Mouse (Mus musculus) kidney, embryonic 14.5 days (tissue): ENCODE results near the gene Cep95. TPM values are rescaled to one million over a fixed set of nuclear protein-coding genes. Genes with fewer than 3 reads are reported as not detected.

Experiments used
- ATAC-seq: fragments of 200-750 bp; cut with Nextera tagmentation; 2 replicates; pipeline ENCODE4 v1.8.0; 2017; ENCODE audit warnings: moderate number of reproducible peaks, mild to moderate bottlenecking, moderate TSS enrichment, moderate library complexity; ENCODE audit not compliant: low FRiP score, low TSS enrichment
- H3K27ac ChIP-seq: fragments of 300-500 bp; sonication (generic); 2 replicates; pipeline ENCODE4 v1.5.1; 2014; ENCODE audit warnings: low read depth, mild to moderate bottlenecking, low read length, moderate library complexity, mixed read lengths
- H3K27me3 ChIP-seq: fragments of 300-500 bp; sonication (generic); 2 replicates; pipeline ENCODE4 v1.6.1; 2014; ENCODE audit warnings: mild to moderate bottlenecking, low read length; ENCODE audit not compliant: control insufficient read depth, insufficient read depth
- H3K36me3 ChIP-seq: fragments of 300-500 bp; sonication (generic); 2 replicates; pipeline ENCODE4 v1.6.1; 2014; ENCODE audit warnings: low read length, mixed read lengths; ENCODE audit not compliant: control insufficient read depth, insufficient read depth
- H3K4me1 ChIP-seq: fragments of 300-500 bp; sonication (generic); 2 replicates; pipeline ENCODE4 v1.6.1; 2014; ENCODE audit warnings: low read length, mixed read lengths; ENCODE audit not compliant: control insufficient read depth, insufficient read depth
- H3K4me2 ChIP-seq: fragments of 300-500 bp; sonication (generic); replicated peaks from 2 replicates; pipeline ENCODE4 v1.6.1; 2014; ENCODE audit warnings: low read depth, mild to moderate bottlenecking, low read length
- H3K4me3 ChIP-seq: fragments of 300-500 bp; sonication (generic); 2 replicates; pipeline ENCODE4 v1.5.1; 2014; ENCODE audit warnings: mild to moderate bottlenecking, low read length
- H3K9ac ChIP-seq: fragments of 300-500 bp; sonication (generic); 2 replicates; pipeline ENCODE4 v1.6.1; 2014; ENCODE audit warnings: low read depth, mild to moderate bottlenecking, low read length, moderate library complexity
- H3K9me3 ChIP-seq: fragments of 300-500 bp; sonication (generic); 2 replicates; pipeline ENCODE4 v1.6.1; 2016; ENCODE audit warnings: low read length; ENCODE audit not compliant: control insufficient read depth
- WGBS: fragments of 180-500 bp; shearing (Covaris S2); extraction: QIAGEN DNeasy Blood & Tissue Kit; methylation state at CpG from one replicate; pipeline ENCODE4 v1.1.7; 2014; 5-methylcytosine and 5-hydroxymethylcytosine counted together
- polyA plus RNA-seq: library from polyadenylated mRNA; unstranded; fragments of >200 nt; fragmentation: Nextera tagmentation; extraction: Ambion mirVana; gene quantifications from 2 replicates; pipeline ENCODE4 v1.2.1, GENCODE M21; 2014

Gene Cep95
- polyA plus RNA-seq, 1 experiment from 2014 or later: 21.3 TPM

- H3K27me3 ChIP-seq: no peaks in the 10 kb centered on the region
- H3K4me2 ChIP-seq: no peak overlapping the region
- no peak overlapping the region for H3K4me3 ChIP-seq
- no peaks in the 10 kb centered on the region for H3K9me3 ChIP-seq
- 0 out of 2 replicates have a peak, but pooled peaks cover 2% of the 10 kb centered on the region for H3K4me1 ChIP-seq
- peaks cover 90% of the 10 kb centered on the region for H3K36me3 ChIP-seq
- WGBS: 95% methylated on average over 2 of the region's 2 CpGs
- no peak for ATAC-seq
- H3K27ac ChIP-seq: no peak overlapping the region
- no peak overlapping the region for H3K9ac ChIP-seq
Observed at GRCm38 (mm10) chr11:106815331-106815730, 26.3 kb downstream of the Cep95 start.

- Histone ChIP-seq H3K27me3 (no peaks in the 10 kb centered on the region), H3K9me3 (no peaks in the 10 kb centered on the region), H3K9ac (no peak overlapping the region), H3K36me3 (peaks cover 91% of the 10 kb centered on the region), H3K27ac (no peak overlapping the region), H3K4me2 (no peak overlapping the region), H3K4me1 (0 out of 2 replicates have a peak, but pooled peaks cover 2% of the 10 kb centered on the region), H3K4me3 (no peak overlapping the region)
- WGBS: 80% methylated on average over 2 of the region's 2 CpGs
- no peak for ATAC-seq
Observed at GRCm38 (mm10) chr11:106815761-106816160, 26.7 kb downstream of the Cep95 start.

- Histone ChIP-seq H3K27me3 (no peaks in the 10 kb centered on the region), H3K27ac (no peak overlapping the region), H3K4me1 (0 out of 2 replicates have a peak, but pooled peaks cover 2% of the 10 kb centered on the region), H3K36me3 (peaks cover 91% of the 10 kb centered on the region), H3K9me3 (no peaks in the 10 kb centered on the region), H3K4me3 (no peak overlapping the region), H3K9ac (no peak overlapping the region), H3K4me2 (no peak overlapping the region)
- 0 out of 2 replicates have a peak, but pooled peaks have one; percentile 62 for ATAC-seq
- 73% methylated on average over 7 of the region's 7 CpGs for WGBS
Observed at GRCm38 (mm10) chr11:106816316-106816715, 27.3 kb downstream of the Cep95 start.

GRCm38 (mm10) chr11:106817156-106817555 is 28.1 kb downstream of the Cep95 start:
- Histone ChIP-seq H3K4me3 (no peak overlapping the region), H3K9me3 (no peaks in the 10 kb centered on the region), H3K4me2 (no peak overlapping the region), H3K36me3 (peaks cover 86% of the 10 kb centered on the region), H3K27me3 (no peaks in the 10 kb centered on the region), H3K27ac (no peak overlapping the region), H3K9ac (no peak overlapping the region), H3K4me1 (0 out of 2 replicates have a peak, but pooled peaks cover 2% of the 10 kb centered on the region)
- ATAC-seq: no peak
- WGBS: 90% methylated on average over 3 of the region's 3 CpGs

GRCm38 (mm10) chr11:106817808-106818207 is 28.8 kb downstream of the Cep95 start:
- Histone ChIP-seq H3K27ac (no peak overlapping the region), H3K27me3 (no peaks in the 10 kb centered on the region), H3K9me3 (no peaks in the 10 kb centered on the region), H3K4me1 (0 out of 2 replicates have a peak, but pooled peaks cover 2% of the 10 kb centered on the region), H3K9ac (no peak overlapping the region), H3K4me2 (no peak overlapping the region), H3K36me3 (peaks cover 87% of the 10 kb centered on the region), H3K4me3 (no peak overlapping the region)
- 86% methylated on average over 6 of the region's 6 CpGs for WGBS
- no peak for ATAC-seq

- no peak overlapping the region for H3K4me2 ChIP-seq
- ATAC-seq: no peak
- no peaks in the 10 kb centered on the region for H3K9me3 ChIP-seq
- H3K4me3 ChIP-seq: no peak overlapping the region
- no peaks in the 10 kb centered on the region for H3K27me3 ChIP-seq
- 77% methylated on average over 9 of the region's 9 CpGs for WGBS
- H3K36me3 ChIP-seq: peaks cover 86% of the 10 kb centered on the region
- H3K9ac ChIP-seq: no peak overlapping the region
- H3K27ac ChIP-seq: no peak overlapping the region
- H3K4me1 ChIP-seq: 0 out of 2 replicates have a peak, but pooled peaks cover 2% of the 10 kb centered on the region
Observed at GRCm38 (mm10) chr11:106818341-106818740, 29.3 kb downstream of the Cep95 start.

- Histone ChIP-seq H3K9me3 (no peaks in the 10 kb centered on the region), H3K27ac (no peak overlapping the region), H3K9ac (no peak overlapping the region), H3K4me1 (0 out of 2 replicates have a peak, but pooled peaks cover 2% of the 10 kb centered on the region), H3K4me2 (no peak overlapping the region), H3K27me3 (no peaks in the 10 kb centered on the region), H3K4me3 (no peak overlapping the region), H3K36me3 (peaks cover 82% of the 10 kb centered on the region)
- no peak for ATAC-seq
- WGBS: 89% methylated on average over 9 of the region's 9 CpGs
Observed at GRCm38 (mm10) chr11:106819595-106819994, 30.5 kb downstream of the Cep95 start.

GRCm38 (mm10) chr11:106820252-106820651 is 31.2 kb downstream of the Cep95 start:
- H3K4me3 ChIP-seq: no peak overlapping the region
- no peak overlapping the region for H3K27ac ChIP-seq
- WGBS: 66% methylated on average over 6 of the region's 6 CpGs
- no peak overlapping the region for H3K9ac ChIP-seq
- H3K4me1 ChIP-seq: 0 out of 2 replicates have a peak, but pooled peaks cover 2% of the 10 kb centered on the region
- no peaks in the 10 kb centered on the region for H3K27me3 ChIP-seq
- no peak for ATAC-seq
- H3K4me2 ChIP-seq: no peak overlapping the region
- no peaks in the 10 kb centered on the region for H3K9me3 ChIP-seq
- peaks cover 79% of the 10 kb centered on the region for H3K36me3 ChIP-seq

- Histone ChIP-seq H3K27ac (no peak overlapping the region), H3K9ac (no peak overlapping the region), H3K36me3 (peaks cover 74% of the 10 kb centered on the region), H3K9me3 (no peaks in the 10 kb centered on the region), H3K27me3 (no peaks in the 10 kb centered on the region), H3K4me3 (no peak overlapping the region), H3K4me1 (0 out of 2 replicates have a peak, but pooled peaks cover 2% of the 10 kb centered on the region), H3K4me2 (no peak overlapping the region)
- WGBS: 42% methylated on average over 4 of the region's 4 CpGs
- no peak for ATAC-seq
Observed at GRCm38 (mm10) chr11:106820972-106821371, 31.9 kb downstream of the Cep95 start.
